Mouse (Mus musculus): ENCODE measurements around the gene Efna4. TPM values are rescaled to one million over a fixed set of nuclear protein-coding genes. Genes with fewer than 3 reads are reported as not detected.

Gene Efna4
- polyA plus RNA-seq, 1 experiment from 2014 or later = 15.0 TPM

DNA sequence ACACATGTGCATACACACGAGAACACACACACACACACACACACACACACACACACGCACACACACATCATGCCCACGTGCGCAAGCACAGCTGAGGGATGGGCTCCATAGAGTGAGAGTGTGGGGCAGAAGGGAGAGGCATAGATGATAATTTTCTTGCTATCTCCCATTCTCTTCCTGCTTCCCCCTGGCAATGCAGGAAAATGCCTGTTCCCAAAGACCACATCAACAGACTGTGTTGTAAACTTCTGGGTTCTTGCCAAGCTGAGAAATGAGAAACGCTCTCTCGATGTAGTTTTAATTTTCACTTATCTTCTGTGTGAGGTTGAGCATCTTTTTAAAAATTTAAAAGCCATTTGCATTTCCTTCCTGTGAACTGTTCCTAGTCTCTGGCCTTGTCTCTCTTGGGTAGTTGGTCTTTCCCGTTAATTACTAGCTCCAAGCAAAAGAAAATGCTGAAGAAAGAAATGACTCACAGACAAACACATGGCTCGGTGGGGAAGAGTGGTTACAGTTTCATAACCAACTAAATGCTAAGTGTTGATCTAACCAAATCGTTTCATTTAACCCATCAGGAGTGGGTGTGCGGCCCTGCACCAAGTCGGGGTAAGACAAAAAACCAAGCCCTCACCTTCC, 40.9 kb downstream of the Efna4 start:
- H3K9ac ChIP-seq (ENCODE audit: low read length) = no peak overlapping the region
- H3K27me3 ChIP-seq (ENCODE audit: control insufficient read depth, insufficient read depth, low read length) = no peaks in the 10 kb centered on the region; the same call in 1 of the 2 replicates
- no peak overlapping the region for H3K4me3 ChIP-seq (replicated peaks; ENCODE audit: low read length)
- H3K36me3 ChIP-seq (ENCODE audit: control insufficient read depth, insufficient read depth, low read length) = no peaks in the 10 kb centered on the region
- peaks cover 5% of the 10 kb centered on the region; the same call in 1 of the 2 replicates for H3K4me1 ChIP-seq (ENCODE audit: control insufficient read depth, insufficient read depth, low read length)
- WGBS = 83% methylated on average over 11 of the region's 11 CpGs
- no peaks in the 10 kb centered on the region for H3K9me3 ChIP-seq (replicated peaks; ENCODE audit: control insufficient read depth, low read length)
- ATAC-seq (ENCODE audit: insufficient read depth, low FRiP score) = no peak
- no peak overlapping the region for H3K4me2 ChIP-seq (ENCODE audit: low read depth, low read length)
- H3K27ac ChIP-seq (ENCODE audit: low read length) = no peak overlapping the region

DNA sequence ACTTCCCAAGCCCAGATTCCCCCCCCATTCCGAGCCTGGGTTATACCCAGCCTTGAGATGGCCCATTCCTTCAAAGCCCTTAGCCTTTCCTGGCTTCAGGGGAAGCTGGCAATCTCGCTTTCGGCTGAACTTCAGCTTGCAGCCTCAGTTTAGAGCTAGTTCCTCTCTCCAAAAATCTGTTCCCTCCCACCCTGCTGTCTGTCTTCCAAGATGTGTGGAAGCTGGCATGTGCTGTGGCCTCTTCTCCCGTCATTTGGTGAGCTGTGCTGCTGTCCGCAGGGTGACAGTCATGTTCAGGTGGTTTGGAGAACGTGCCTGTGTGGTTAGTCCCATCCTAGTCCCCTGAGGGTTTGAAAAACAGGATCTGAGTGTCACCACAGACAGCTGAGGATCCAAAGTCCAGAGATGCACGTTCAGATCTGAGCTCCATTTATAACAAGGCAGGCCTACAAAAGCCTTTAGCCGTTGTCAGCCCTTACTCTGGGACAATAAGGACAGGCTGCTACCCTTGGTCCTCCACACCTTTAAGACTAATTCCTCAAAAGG, 42.1 kb downstream of the Efna4 start:
- ATAC-seq (ENCODE audit: insufficient read depth, low FRiP score) = no peak
- Histone ChIP-seq H3K9ac (ENCODE audit: low read length) (no peak overlapping the region), H3K4me2 (ENCODE audit: low read depth, low read length) (no peak overlapping the region), H3K27me3 (ENCODE audit: control insufficient read depth, insufficient read depth, low read length) (no peaks in the 10 kb centered on the region; the same call in 1 of the 2 replicates), H3K4me3 (replicated peaks; ENCODE audit: low read length) (no peak overlapping the region), H3K9me3 (replicated peaks; ENCODE audit: control insufficient read depth, low read length) (no peaks in the 10 kb centered on the region), H3K27ac (ENCODE audit: low read length) (no peak overlapping the region), H3K36me3 (ENCODE audit: control insufficient read depth, insufficient read depth, low read length) (no peaks in the 10 kb centered on the region), H3K4me1 (ENCODE audit: control insufficient read depth, insufficient read depth, low read length) (peaks cover 5% of the 10 kb centered on the region; the same call in 1 of the 2 replicates)
- 84% methylated on average over 8 of the region's 8 CpGs for WGBS

DNA sequence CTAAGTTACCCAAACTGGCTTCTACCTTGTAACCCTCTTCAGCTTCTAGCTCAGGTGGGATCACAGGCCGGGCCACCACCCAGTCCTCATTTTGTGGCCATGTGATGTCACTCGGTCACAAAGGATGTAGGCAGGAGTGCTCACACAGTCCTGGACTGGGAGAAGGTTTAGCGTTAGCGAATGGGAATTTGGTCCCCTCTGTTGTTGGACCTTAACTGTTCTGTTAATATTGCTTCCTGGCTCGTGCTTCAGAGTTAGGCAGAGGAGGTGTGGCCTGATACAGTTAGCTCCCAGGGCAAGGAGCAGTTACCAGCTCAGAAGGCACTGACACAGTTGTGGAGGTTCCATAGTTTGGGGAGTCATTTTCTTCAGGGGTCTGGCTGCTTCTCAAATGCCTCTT, 43.6 kb downstream of the Efna4 start:
- ATAC-seq (ENCODE audit: insufficient read depth, low FRiP score) = no peak
- WGBS = 71% methylated on average over 5 of the region's 5 CpGs
- no peaks in the 10 kb centered on the region for H3K9me3 ChIP-seq (replicated peaks; ENCODE audit: control insufficient read depth, low read length)
- H3K9ac ChIP-seq (ENCODE audit: low read length) = no peak overlapping the region
- H3K4me2 ChIP-seq (ENCODE audit: low read depth, low read length) = no peak overlapping the region
- no peaks in the 10 kb centered on the region for H3K4me1 ChIP-seq (ENCODE audit: control insufficient read depth, insufficient read depth, low read length)
- no peaks in the 10 kb centered on the region for H3K27me3 ChIP-seq (ENCODE audit: control insufficient read depth, insufficient read depth, low read length)
- no peak overlapping the region for H3K4me3 ChIP-seq (replicated peaks; ENCODE audit: low read length)
- H3K36me3 ChIP-seq (ENCODE audit: control insufficient read depth, insufficient read depth, low read length) = no peaks in the 10 kb centered on the region
- no peak overlapping the region for H3K27ac ChIP-seq (ENCODE audit: low read length)

DNA sequence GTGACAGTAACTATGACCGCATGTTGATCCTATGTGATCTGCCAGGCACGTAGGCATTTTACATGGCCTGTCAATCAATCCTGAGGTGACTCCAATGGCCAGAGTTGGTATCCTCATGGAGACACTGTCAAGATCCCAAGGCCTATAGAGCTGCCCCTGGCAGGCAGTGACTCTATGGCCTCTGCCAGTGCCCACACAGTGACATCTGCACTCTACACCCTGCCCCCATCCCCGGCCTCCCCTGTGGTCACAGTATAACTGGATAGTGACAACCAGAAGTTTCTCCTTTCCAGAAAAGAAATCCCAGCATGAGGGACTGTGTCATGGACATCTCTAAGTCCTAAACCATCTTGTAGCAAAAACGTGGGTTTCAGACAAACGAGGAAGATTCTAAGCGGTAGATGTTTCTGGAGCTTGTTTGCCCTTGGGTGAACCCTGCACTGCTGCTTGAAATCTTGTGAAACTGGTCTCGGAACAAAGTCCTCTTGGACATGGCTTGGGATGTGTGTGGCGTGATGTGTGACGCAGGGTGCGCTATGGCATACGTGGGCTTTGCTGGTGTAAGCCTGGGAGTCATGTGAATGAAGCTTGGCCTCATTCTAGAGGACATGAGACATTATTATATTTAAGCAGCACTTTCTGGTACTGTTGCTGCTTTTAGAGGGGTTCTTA, 44.4 kb downstream of the Efna4 start:
- Histone ChIP-seq H3K27ac (ENCODE audit: low read length) (no peak overlapping the region), H3K9ac (ENCODE audit: low read length) (no peak overlapping the region), H3K9me3 (replicated peaks; ENCODE audit: control insufficient read depth, low read length) (no peaks in the 10 kb centered on the region), H3K36me3 (ENCODE audit: control insufficient read depth, insufficient read depth, low read length) (no peaks in the 10 kb centered on the region), H3K4me3 (replicated peaks; ENCODE audit: low read length) (no peak overlapping the region), H3K27me3 (ENCODE audit: control insufficient read depth, insufficient read depth, low read length) (no peaks in the 10 kb centered on the region), H3K4me2 (ENCODE audit: low read depth, low read length) (no peak overlapping the region), H3K4me1 (ENCODE audit: control insufficient read depth, insufficient read depth, low read length) (no peaks in the 10 kb centered on the region)
- 82% methylated on average over 11 of the region's 11 CpGs for WGBS
- ATAC-seq (ENCODE audit: insufficient read depth, low FRiP score) = no peak

DNA sequence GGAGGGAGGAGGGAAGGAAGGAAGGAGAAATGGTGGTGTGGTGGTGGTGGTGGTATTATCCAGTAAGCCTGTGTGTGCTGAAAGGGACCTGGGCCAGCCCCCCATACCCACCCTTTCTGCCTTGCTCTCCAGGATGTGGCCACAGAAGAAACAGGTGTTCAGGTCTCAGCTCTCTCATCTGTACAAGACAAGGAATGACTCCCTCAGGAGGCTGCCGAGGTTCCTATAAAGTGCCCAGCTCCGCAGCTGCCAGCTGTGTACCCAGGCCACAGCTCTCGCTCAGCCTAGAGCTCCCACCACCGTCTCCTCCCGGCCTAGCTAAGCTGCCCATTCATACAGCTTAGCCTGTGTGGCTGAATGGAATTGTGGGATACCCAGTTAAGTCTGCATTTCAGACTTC, 45.5 kb downstream of the Efna4 start:
- Histone ChIP-seq H3K9me3 (replicated peaks; ENCODE audit: control insufficient read depth, low read length) (no peaks in the 10 kb centered on the region), H3K36me3 (ENCODE audit: control insufficient read depth, insufficient read depth, low read length) (no peaks in the 10 kb centered on the region), H3K9ac (ENCODE audit: low read length) (no peak overlapping the region), H3K4me1 (ENCODE audit: control insufficient read depth, insufficient read depth, low read length) (no peaks in the 10 kb centered on the region), H3K4me3 (replicated peaks; ENCODE audit: low read length) (no peak overlapping the region), H3K27ac (ENCODE audit: low read length) (no peak overlapping the region), H3K4me2 (ENCODE audit: low read depth, low read length) (no peak overlapping the region), H3K27me3 (ENCODE audit: control insufficient read depth, insufficient read depth, low read length) (no peaks in the 10 kb centered on the region)
- ATAC-seq (ENCODE audit: insufficient read depth, low FRiP score) = no peak
- WGBS = 67% methylated on average over 5 of the region's 5 CpGs

DNA sequence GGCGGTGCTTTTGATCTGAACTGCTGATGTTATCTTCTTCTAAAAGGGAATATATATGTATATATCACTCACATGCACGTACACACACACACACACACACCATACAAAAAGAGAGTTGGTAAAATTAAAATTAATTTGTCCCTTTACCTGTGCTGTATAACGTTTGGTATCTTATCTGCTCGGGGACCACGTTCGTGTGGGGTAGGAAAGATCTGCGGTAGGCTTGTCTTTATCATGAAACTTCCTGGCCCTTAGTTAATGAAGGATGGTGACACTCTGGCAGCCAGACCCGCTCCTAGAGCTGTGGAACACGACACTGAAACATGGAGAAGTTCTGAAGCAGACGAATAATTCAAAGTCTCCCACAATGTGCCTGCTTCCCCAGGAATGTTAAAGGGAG, 46.0 kb downstream of the Efna4 start:
- WGBS = 51% methylated on average over 10 of the region's 10 CpGs

DNA sequence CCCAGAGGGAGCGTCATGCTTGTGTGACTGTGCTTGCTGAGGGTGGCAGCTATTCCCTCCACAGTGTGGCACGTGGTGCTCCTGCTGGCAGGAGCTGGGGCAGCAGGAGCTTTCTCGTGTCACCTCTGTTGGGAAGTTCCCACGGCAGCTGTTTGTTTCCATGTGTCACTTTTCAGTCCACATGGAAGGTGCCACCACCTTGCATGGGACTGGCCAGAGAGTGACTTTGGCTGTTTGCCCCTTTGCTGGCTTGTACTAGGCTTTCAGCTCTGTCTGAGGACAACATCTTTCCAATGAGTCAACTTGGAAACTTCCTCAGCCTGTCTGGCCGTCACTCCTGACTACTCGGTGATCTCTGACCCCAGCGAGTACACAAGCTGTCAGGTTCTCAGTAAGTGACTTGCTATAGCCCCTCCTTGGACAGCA, 49.3 kb downstream of the Efna4 start:
- Histone ChIP-seq H3K27ac (ENCODE audit: low read length) (no peak overlapping the region), H3K9me3 (replicated peaks; ENCODE audit: control insufficient read depth, low read length) (no peaks in the 10 kb centered on the region), H3K27me3 (ENCODE audit: control insufficient read depth, insufficient read depth, low read length) (no peaks in the 10 kb centered on the region), H3K4me1 (ENCODE audit: control insufficient read depth, insufficient read depth, low read length) (no peaks in the 10 kb centered on the region), H3K4me2 (ENCODE audit: low read depth, low read length) (no peak overlapping the region), H3K36me3 (ENCODE audit: control insufficient read depth, insufficient read depth, low read length) (no peaks in the 10 kb centered on the region), H3K9ac (ENCODE audit: low read length) (no peak overlapping the region), H3K4me3 (replicated peaks; ENCODE audit: low read length) (no peak overlapping the region)
- no peak for ATAC-seq (ENCODE audit: insufficient read depth, low FRiP score)
- WGBS = 29% methylated on average over 7 of the region's 7 CpGs

More for the DNA sequence above, 46.0 kb downstream of the Efna4 start:
- Histone ChIP-seq H3K36me3 (ENCODE audit: control insufficient read depth, insufficient read depth, low read length) (no peaks in the 10 kb centered on the region), H3K27me3 (ENCODE audit: control insufficient read depth, insufficient read depth, low read length) (no peaks in the 10 kb centered on the region), H3K27ac (ENCODE audit: low read length) (no peak overlapping the region), H3K9ac (ENCODE audit: low read length) (no peak overlapping the region), H3K4me2 (ENCODE audit: low read depth, low read length) (no peak overlapping the region), H3K4me3 (replicated peaks; ENCODE audit: low read length) (no peak overlapping the region), H3K4me1 (ENCODE audit: control insufficient read depth, insufficient read depth, low read length) (no peaks in the 10 kb centered on the region), H3K9me3 (replicated peaks; ENCODE audit: control insufficient read depth, low read length) (no peaks in the 10 kb centered on the region)
- no peak for ATAC-seq (ENCODE audit: insufficient read depth, low FRiP score)

DNA sequence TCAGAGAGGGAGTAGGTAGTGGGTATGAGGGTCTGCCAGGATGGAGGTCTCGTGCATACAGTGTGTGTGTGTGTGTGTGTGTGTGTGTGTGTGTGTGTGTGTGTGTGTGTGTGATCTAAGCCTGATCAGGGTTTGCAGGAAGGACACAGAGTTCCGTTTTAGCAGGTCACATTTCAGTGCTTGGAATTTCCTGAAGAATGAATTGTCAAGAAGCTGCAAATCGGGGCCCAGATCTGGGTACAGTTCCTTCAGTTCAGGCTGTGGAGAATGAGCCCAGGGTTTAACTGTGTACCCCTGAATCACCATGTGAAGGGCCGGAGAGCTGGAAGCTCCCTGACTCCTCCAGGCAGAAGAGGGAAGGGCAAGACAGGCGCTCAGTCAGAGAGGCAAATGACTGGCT, 50.5 kb downstream of the Efna4 start:
- Histone ChIP-seq H3K9me3 (replicated peaks; ENCODE audit: control insufficient read depth, low read length) (no peaks in the 10 kb centered on the region), H3K36me3 (ENCODE audit: control insufficient read depth, insufficient read depth, low read length) (no peaks in the 10 kb centered on the region), H3K9ac (ENCODE audit: low read length) (no peak overlapping the region), H3K4me3 (replicated peaks; ENCODE audit: low read length) (no peak overlapping the region), H3K4me2 (ENCODE audit: low read depth, low read length) (no peak overlapping the region), H3K27ac (ENCODE audit: low read length) (no peak overlapping the region), H3K27me3 (ENCODE audit: control insufficient read depth, insufficient read depth, low read length) (no peaks in the 10 kb centered on the region), H3K4me1 (ENCODE audit: control insufficient read depth, insufficient read depth, low read length) (no peaks in the 10 kb centered on the region)
- no peak for ATAC-seq (ENCODE audit: insufficient read depth, low FRiP score)
- WGBS = 56% methylated on average over 5 of the region's 5 CpGs

DNA sequence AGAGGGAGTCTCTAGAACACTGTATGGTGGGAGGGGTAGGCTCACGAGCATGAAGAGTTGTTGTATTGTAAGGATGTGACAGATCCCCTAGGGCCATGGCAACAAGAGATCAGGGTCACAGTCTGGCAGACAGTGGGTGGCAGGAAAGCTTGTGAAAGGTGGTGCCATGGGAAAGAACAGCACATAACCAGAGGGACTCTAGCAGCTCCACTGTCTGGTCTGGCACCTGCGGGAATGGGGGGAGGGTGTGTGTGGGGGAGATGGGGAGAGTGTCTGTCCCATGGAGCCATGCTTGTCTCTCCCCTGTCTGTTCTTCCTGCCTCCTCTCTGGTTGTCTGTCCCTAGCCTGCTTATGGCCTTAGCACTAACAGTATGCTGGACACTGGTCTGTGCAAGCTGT, 52.3 kb downstream of the Efna4 start:
- H3K36me3 ChIP-seq (ENCODE audit: control insufficient read depth, insufficient read depth, low read length) = no peaks in the 10 kb centered on the region
- no peak overlapping the region for H3K4me3 ChIP-seq (replicated peaks; ENCODE audit: low read length)
- no peak overlapping the region for H3K9ac ChIP-seq (ENCODE audit: low read length)
- H3K4me1 ChIP-seq (ENCODE audit: control insufficient read depth, insufficient read depth, low read length) = peaks cover 4% of the 10 kb centered on the region
- H3K9me3 ChIP-seq (replicated peaks; ENCODE audit: control insufficient read depth, low read length) = no peaks in the 10 kb centered on the region
- WGBS = 61% methylated on average over 2 of the region's 2 CpGs
- ATAC-seq (ENCODE audit: insufficient read depth, low FRiP score) = no peak
- no peak overlapping the region for H3K27ac ChIP-seq (ENCODE audit: low read length)
- H3K27me3 ChIP-seq (ENCODE audit: control insufficient read depth, insufficient read depth, low read length) = no peaks in the 10 kb centered on the region
- no peak overlapping the region for H3K4me2 ChIP-seq (ENCODE audit: low read depth, low read length)
